Mouse (Mus musculus): ENCODE data around the gene Siah2. TPM values are rescaled to one million over a fixed set of nuclear protein-coding genes. Genes with fewer than 3 reads are reported as not detected.

The Siah2 gene
- total RNA-seq, 2 experiments from 2014 or later, result 10.5 to 16.0 TPM

DNA sequence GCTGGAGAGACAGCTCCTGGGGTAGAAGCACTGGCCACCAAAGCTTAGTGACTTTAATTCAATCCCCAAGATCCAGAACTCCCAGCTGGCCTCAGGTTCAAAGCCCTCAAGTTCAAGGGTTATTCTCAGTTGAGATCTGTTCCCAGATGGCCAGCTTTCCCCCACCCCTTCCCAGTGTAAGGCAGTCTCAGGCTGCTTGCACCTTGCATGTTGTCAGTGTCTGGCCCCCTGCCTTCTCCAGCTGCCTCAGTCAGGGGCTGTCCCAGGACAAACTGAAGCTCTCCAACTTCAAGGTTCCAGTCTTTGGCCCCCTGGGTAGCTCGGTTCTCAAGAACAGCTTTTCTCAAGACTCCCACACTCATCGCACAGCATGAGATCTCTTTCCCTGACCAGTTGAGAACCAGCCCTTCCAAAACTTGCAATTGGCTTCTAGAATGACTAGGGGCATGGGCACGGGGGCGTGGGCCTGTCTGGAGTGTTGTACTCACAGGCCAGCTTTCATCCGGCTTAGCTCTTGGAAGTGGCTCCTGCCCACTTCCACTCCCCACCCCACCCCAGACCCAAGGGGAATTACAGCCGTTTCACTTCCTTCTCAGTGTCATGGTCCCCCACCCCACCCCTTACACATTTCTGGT lies 20.5 kb downstream of the Siah2 start:
- peak; percentile 91 for ATAC-seq (replicated peaks; ENCODE audit: poor library complexity)

DNA sequence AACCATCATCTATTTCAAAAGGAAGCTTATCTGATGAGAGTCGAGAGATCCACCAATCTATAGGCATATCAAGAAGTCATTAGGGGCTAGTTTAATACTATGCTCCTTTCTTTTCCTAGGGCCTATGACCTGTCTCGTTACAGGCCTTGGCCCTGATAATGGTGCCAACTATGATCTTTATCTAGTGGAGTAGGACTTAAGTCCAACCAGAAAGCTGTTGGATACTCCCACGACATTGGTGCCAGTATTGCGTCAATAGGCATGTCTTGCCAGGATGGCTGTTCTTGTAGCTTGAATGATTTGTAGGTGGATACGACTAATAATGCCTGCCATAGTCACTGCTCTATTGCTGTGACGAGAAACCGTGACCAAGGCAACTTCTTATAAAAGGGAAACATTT lies 28.2 kb downstream of the Siah2 start:
- no peak for ATAC-seq (replicated peaks; ENCODE audit: poor library complexity)

- ATAC-seq (replicated peaks; ENCODE audit: poor library complexity), result no peak
Observed at GRCm38 (mm10) chr3:58660636-58661035, 31.6 kb downstream of the Siah2 start.

- ATAC-seq (replicated peaks; ENCODE audit: poor library complexity), result peak; percentile 92
Observed at GRCm38 (mm10) chr3:58657356-58657755, 34.8 kb downstream of the Siah2 start.

DNA sequence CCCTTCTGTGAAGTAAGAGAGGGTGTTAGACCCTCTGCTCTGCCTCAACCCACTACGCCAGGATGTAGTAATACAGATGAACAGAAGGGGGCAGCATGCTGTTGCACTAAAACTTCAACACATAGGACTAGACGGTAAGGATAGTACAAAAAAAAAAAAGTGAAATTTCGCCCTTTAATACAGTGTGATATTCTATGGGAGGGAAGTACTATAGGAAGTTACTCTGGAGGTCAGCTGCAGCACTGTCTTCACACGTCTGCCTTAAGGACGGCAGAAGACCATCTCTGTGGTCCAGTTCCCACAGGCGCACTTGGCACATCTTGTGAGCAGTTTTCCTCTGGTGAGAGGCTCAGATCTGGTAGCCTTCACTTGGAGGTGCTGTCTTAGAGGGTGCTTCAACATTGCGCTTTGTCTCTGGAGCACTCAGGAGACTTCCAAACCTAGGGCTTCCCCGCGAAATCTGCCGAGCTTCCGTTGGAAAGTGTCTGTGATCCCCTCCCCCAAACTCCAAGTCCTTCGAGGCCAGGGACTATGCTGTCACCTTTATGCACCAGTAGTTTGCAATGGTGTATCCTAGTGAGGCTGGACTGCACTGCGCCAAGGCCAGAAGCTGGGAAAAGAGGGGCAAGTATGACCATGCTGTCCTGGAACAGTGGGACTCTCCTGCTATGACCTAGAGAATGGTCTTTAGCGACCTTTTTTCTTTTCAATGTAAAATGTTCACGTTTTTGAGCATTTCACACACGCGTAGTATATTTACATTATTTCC lies 36.7 kb downstream of the Siah2 start:
- peak; percentile 85 for ATAC-seq (replicated peaks; ENCODE audit: poor library complexity)

- peak; percentile 49; the same call in 1 of the 2 replicates for ATAC-seq (replicated peaks; ENCODE audit: poor library complexity)
Observed at GRCm38 (mm10) chr3:58653907-58654306, 38.3 kb downstream of the Siah2 start.

GRCm38 (mm10) chr3:58650328-58650727 lies 41.9 kb downstream of the Siah2 start:
- ATAC-seq (replicated peaks; ENCODE audit: poor library complexity), result peak; percentile 39; the same call in 1 of the 2 replicates

DNA sequence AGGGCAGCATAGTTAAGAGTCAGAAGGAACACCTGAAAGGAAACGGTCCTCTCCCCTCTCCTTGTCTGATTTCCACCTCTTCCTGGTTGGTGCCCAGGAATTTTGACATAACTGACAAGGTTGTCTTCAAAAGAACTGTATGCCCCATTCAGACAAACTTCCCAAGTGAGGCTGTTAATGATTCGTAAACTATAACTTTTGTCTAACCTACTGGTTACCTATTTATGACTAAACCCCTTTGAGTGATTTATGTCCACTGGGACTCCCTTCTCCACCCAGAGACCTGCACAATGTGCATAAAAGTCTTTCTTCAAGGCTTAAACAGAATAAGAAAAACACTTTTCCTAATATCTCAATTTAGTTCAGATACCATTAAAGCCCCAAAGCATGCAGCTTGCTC lies 45.0 kb downstream of the Siah2 start:
- no peak for ATAC-seq (replicated peaks; ENCODE audit: poor library complexity)

DNA sequence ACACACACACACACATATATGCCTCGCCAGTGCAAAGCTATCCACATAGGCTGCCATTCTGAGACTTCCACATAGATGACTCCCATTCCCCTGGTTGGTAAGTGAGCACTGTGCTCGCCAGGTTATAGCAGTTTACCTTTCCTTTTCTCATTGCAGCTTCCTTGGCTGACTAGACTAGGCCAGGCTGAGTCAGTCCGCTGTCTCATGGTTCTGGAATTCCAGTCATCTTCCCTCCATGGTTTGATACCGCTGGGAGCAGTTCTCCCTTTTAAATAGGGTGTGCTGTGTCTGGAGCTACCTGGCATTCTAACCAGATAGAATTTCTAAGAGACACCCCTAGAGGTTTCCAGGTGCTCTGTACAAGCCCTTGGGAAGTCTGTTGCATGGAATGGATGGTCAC lies 46.0 kb downstream of the Siah2 start:
- no peak for ATAC-seq (replicated peaks; ENCODE audit: poor library complexity)

DNA sequence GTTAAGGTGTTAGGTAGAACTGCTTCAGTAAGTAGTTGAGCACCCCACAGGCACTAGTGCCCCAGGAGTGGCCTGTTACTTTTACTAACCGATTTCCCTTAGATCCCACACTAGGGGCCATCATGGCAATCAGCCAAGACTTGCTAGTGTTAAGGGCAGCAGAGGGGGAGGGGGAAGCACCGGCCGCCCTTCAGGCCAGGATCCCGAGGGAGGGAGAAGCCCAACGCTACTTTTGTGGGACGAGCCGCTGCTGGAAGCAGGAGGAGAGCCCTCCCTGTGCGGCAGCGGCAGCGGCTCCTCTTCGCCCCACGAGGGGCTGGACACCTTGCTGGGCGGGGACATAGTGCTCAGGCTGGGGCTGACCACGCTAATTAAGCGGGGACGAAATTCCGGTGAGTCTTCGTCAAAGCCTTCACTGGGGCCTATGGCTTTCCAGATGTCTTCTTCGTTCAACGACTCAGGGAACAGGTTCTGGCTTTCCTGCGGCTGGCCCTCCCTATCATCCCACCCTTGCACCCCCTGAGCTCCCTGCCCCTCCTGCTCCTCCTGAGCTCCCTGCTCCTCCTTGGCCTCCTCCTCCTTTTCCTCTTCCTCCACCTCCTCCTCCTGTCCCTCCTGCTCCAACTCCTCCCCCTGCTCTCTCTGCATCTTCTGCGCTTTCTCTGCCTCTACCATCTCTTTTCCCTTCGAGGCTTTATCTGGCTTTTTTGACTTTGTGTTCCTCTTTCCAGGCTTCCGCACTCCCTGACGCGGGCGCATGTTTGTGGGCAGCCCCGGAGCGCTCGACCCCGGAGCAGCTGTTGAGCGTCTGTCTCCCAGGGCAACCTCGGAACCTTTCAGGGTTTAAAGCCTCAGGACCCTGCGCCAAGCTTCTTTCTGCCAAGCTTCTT lies 55.5 kb downstream of the Siah2 start, which contains the start of gene Erich6:
TSS of gene Erich6 (minus strand) at position 802 of the 890 bp plus-strand sequence.
- peak; percentile 92 for ATAC-seq (replicated peaks; ENCODE audit: poor library complexity)

DNA sequence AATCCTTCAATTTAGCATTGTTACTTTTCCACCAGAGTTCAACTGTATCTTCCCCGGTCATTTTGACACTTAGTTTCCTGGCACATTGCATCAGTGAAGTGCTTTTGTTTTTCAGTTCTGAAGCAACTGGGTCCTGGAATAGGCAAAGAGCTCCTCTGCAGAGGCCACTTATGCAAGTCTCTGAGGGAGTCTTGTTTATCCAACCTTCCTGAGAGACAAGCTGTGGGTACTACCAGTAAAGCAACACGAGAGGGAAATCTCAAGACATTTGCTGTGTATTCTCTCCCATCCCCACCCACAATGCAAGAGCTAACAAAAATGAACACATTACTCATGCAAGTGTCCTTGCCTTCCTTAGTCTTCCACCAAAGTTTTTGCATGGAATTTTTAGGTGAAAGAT lies 60.5 kb downstream of the Siah2 start:
- ATAC-seq (replicated peaks; ENCODE audit: poor library complexity), result no peak

DNA sequence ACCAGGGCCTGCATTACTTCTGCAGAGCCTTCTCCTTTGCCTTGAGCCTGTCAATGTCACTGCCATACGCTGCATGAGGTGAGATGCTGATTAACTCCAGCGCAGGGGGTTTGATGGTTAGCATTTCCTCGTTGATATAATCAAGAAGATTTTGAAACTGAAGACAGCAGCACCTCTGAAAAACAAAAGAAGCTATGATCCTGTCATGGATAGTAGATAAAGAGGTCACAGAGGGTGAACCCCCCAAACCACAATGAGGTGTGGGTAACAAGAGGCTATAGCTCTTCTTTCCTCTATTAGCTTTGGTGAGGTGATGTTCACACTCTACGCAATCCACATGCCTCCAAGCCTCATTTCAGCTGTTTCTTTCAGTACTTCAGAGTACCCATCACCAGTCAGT lies 67.2 kb downstream of the Siah2 start:
- no peak for ATAC-seq (replicated peaks; ENCODE audit: poor library complexity)

Other genes with a start within 250 kb of the Siah2 start
- 173 and 174 TPM in 2 replicates for gene Eif2a, start 166.6 kb downstream of the Siah2 start, total RNA-seq (2015)
- 94.7 and 102 TPM in 2 replicates for gene Eif2a, start 166.6 kb downstream of the Siah2 start, total RNA-seq (2017)
- 130 and 146 TPM in 2 replicates for gene Serp1, start 166.5 kb downstream of the Siah2 start, total RNA-seq (2015)
- gene Serp1, start 166.5 kb downstream of the Siah2 start, total RNA-seq (2017), result 136 and 145 TPM in 2 replicates
- gene Selenot, start 115.8 kb downstream of the Siah2 start, total RNA-seq (2015), result 138 and 142 TPM in 2 replicates
- gene Selenot, start 115.8 kb downstream of the Siah2 start, total RNA-seq (2017), result 176 and 180 TPM in 2 replicates
- gene Erich6, start 55.2 kb downstream of the Siah2 start, total RNA-seq (2015), result 0.20 TPM in 1 of 2 replicates, not detected in the other
- gene Erich6, start 55.2 kb downstream of the Siah2 start, total RNA-seq (2017), result not detected in 2 replicates
- gene Mindy4b-ps, start 129.9 kb upstream of the Siah2 start, total RNA-seq (2015), result not detected in 2 replicates
- gene Mindy4b-ps, start 129.9 kb upstream of the Siah2 start, total RNA-seq (2017), result not detected in 2 replicates
- gene Clrn1, start 192.9 kb upstream of the Siah2 start, total RNA-seq (2015), result not detected in 2 replicates
- gene Clrn1, start 192.9 kb upstream of the Siah2 start, total RNA-seq (2017), result not detected in 2 replicates

All from megakaryocyte progenitor cell, adult 5-6 weeks (primary cell).